Mouse (Mus musculus) midbrain, embryonic 12.5 days (tissue): ENCODE data around the gene Heatr4. TPM values are rescaled to one million over a fixed set of nuclear protein-coding genes. Genes with fewer than 3 reads are reported as not detected.
"Not testable (repeated sequence)": the region's sequence is repeated elsewhere in the genome, so short reads cannot be mapped to it uniquely, and the experiment has no call there.

Experiments used
- ATAC-seq: fragments of 200-750 bp; cut with Nextera tagmentation; 2 replicates; pipeline ENCODE4 v1.8.0; 2017; ENCODE audit warnings: low read depth, moderate TSS enrichment, moderate library complexity; ENCODE audit not compliant: low FRiP score
- H3K27ac ChIP-seq: fragments of 300-500 bp; sonication (generic); replicated peaks from 2 replicates; pipeline ENCODE4 v1.5.1; 2016; ENCODE audit warnings: mild to moderate bottlenecking
- H3K27me3 ChIP-seq: fragments of 300-500 bp; sonication (generic); 2 replicates; pipeline ENCODE4 v1.6.1; 2016; ENCODE audit warnings: mild to moderate bottlenecking
- H3K36me3 ChIP-seq: fragments of 300-500 bp; sonication (generic); 2 replicates; pipeline ENCODE4 v1.6.1; 2016
- H3K4me1 ChIP-seq: fragments of 300-500 bp; sonication (generic); 2 replicates; pipeline ENCODE4 v1.6.1; 2016
- H3K4me2 ChIP-seq: fragments of 300-500 bp; sonication (generic); replicated peaks from 2 replicates; pipeline ENCODE4 v1.6.1; 2016; ENCODE audit warnings: mild to moderate bottlenecking, moderate library complexity
- H3K4me3 ChIP-seq: fragments of 300-500 bp; sonication (generic); 2 replicates; pipeline ENCODE4 v1.5.1; 2016; ENCODE audit warnings: mild to moderate bottlenecking
- H3K9ac ChIP-seq: fragments of 300-500 bp; sonication (generic); replicated peaks from 2 replicates; pipeline ENCODE4 v1.6.1; 2016; ENCODE audit warnings: mild to moderate bottlenecking, moderate library complexity
- H3K9me3 ChIP-seq: fragments of 300-500 bp; sonication (generic); 2 replicates; pipeline ENCODE4 v1.6.1; 2016; ENCODE audit warnings: mild to moderate bottlenecking
- WGBS: fragments of 180-500 bp; shearing (Covaris S2); methylation state at CpG from one replicate; pipeline ENCODE4 v1.1.7; 2016; 5-methylcytosine and 5-hydroxymethylcytosine counted together
- polyA plus RNA-seq: library from polyadenylated mRNA; unstranded; fragments of >200 nt; fragmentation: Nextera tagmentation; extraction: Ambion mirVana; gene quantifications from 2 replicates; pipeline ENCODE4 v1.2.1, GENCODE M21; 2016

Gene Heatr4
- polyA plus RNA-seq: not detected in 2 replicates

DNA sequence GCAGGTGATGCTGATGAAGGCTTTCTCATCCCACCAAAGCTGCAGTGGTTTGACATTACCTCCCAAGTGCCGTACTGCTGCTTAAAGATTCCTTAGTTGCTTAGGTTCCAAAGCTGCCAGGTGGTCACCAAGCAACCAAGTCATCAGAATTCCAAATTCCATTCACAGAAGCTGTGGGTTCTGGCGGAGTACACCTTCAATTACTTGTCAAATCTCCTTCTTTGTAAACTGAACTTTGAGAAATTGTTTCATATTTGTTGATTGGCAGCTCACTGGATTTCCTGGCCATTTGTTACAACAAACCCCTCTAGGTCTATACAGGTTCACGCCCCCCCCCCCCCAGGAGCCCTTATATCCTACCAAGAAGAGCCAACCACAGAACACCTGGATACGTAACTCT is at the start of gene Heatr4:
Gene Heatr4 (minus strand): TSS at position 101 of the 400 bp plus-strand sequence.
- no peak within 1 kb of the TSS for H3K27ac ChIP-seq
- H3K27me3 ChIP-seq: 0 out of 2 replicates have a peak, but pooled peaks cover 5% of the 10 kb centered on the region
- ATAC-seq: no peak
- no peaks in the 10 kb centered on the region for H3K9me3 ChIP-seq
- peaks cover 6% of the 10 kb centered on the region; the same call in 1 of the 2 replicates for H3K4me1 ChIP-seq
- H3K36me3 ChIP-seq: no peaks in the 10 kb centered on the region
- H3K9ac ChIP-seq: no peak within 1 kb of the TSS
- WGBS: 70% methylated on average over 4 of the region's 4 CpGs
- H3K4me2 ChIP-seq: no peak within 1 kb of the TSS
- H3K4me3 ChIP-seq: no peak within 1 kb of the TSS

DNA sequence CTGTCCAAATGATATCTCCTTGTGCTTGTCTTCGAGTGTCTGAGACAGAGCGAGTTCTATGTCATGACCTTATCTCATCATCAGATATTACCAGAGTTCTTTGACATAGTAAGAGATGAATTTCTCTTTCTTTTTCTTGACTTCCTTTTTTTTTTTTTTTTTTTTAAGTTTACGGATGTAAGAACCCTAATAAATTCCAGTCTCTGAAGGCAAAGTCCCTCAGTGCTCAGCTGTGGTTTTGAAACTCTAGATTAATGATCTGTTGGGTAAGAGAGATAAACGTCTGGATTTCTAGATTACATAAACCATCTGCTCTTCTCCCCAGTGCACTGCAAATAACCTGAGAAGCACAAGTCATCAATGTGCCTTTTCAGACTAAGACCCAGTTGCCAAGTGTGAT is 49.5 kb upstream of the Heatr4 start:
- H3K9ac ChIP-seq: no peak overlapping the region
- peaks cover 12% of the 10 kb centered on the region for H3K27me3 ChIP-seq
- no peak overlapping the region for H3K4me3 ChIP-seq
- no peak overlapping the region for H3K4me2 ChIP-seq
- no peaks in the 10 kb centered on the region for H3K9me3 ChIP-seq
- H3K4me1 ChIP-seq: no peaks in the 10 kb centered on the region
- no peak overlapping the region for H3K27ac ChIP-seq
- WGBS: 75% methylated on average over 4 of the region's 4 CpGs
- ATAC-seq: no peak
- no peaks in the 10 kb centered on the region for H3K36me3 ChIP-seq

GRCm38 (mm10) chr12:84033302-84033701 is 48.6 kb upstream of the Heatr4 start:
- H3K4me2 ChIP-seq, H3K36me3 ChIP-seq, H3K27ac ChIP-seq, ATAC-seq, H3K9ac ChIP-seq, H3K9me3 ChIP-seq, H3K4me1 ChIP-seq, H3K4me3 ChIP-seq: not testable (repeated sequence)
- WGBS: 85% methylated on average over 2 of the region's 2 CpGs
- H3K27me3 ChIP-seq: peaks cover 11% of the 10 kb centered on the region

- Histone ChIP-seq H3K4me1 (no peaks in the 10 kb centered on the region), H3K27ac (no peak overlapping the region), H3K4me2 (no peak overlapping the region), H3K36me3 (no peaks in the 10 kb centered on the region), H3K27me3 (peaks cover 9% of the 10 kb centered on the region), H3K9ac (no peak overlapping the region), H3K4me3 (no peak overlapping the region), H3K9me3 (no peaks in the 10 kb centered on the region)
- 91% methylated on average over 4 of the region's 4 CpGs for WGBS
- no peak for ATAC-seq
Measured at GRCm38 (mm10) chr12:84032854-84033253, 48.2 kb upstream of the Heatr4 start.

GRCm38 (mm10) chr12:84030659-84031332 is 46.1 kb upstream of the Heatr4 start:
- H3K36me3 ChIP-seq: no peaks in the 10 kb centered on the region
- H3K9me3 ChIP-seq: no peaks in the 10 kb centered on the region
- no peak for ATAC-seq
- H3K4me1 ChIP-seq: no peaks in the 10 kb centered on the region
- WGBS: 69% methylated on average over 4 of the region's 4 CpGs
- H3K4me3 ChIP-seq: no peak overlapping the region
- H3K27ac ChIP-seq: no peak overlapping the region
- no peak overlapping the region for H3K9ac ChIP-seq
- H3K4me2 ChIP-seq: no peak overlapping the region
- no peaks in the 10 kb centered on the region for H3K27me3 ChIP-seq

GRCm38 (mm10) chr12:84029043-84029442 is 44.4 kb upstream of the Heatr4 start:
- not testable (repeated sequence) for H3K4me1 ChIP-seq, H3K27ac ChIP-seq, H3K9me3 ChIP-seq, H3K27me3 ChIP-seq, H3K36me3 ChIP-seq, ATAC-seq, H3K4me2 ChIP-seq, H3K4me3 ChIP-seq, H3K9ac ChIP-seq
- WGBS: 80% methylated on average over 1 of the region's 1 CpGs

DNA sequence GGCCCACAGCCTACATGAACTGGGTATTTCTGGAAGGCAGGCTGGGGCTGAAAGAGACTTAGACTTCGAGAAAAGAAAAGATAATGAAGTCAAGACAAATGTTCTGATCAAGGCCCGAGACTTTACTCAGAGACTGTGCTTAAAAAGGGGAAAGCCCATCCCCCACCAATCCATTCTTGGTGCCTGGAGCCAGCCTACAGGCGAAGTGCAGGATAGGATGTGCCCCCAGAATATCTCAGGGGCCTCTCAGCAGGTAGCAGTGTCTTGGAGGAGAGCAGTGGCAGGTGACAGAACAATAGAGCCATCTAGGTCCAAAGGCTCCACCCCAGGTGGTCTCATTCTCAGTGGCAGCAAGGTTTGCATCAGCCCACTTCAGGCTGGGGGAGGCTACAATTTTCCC is 43.7 kb upstream of the Heatr4 start:
- not testable (repeated sequence) for H3K4me2 ChIP-seq, H3K9ac ChIP-seq, H3K27me3 ChIP-seq, H3K4me3 ChIP-seq, H3K27ac ChIP-seq, H3K9me3 ChIP-seq, H3K4me1 ChIP-seq, H3K36me3 ChIP-seq, ATAC-seq
- 43% methylated on average over 3 of the region's 3 CpGs for WGBS

DNA sequence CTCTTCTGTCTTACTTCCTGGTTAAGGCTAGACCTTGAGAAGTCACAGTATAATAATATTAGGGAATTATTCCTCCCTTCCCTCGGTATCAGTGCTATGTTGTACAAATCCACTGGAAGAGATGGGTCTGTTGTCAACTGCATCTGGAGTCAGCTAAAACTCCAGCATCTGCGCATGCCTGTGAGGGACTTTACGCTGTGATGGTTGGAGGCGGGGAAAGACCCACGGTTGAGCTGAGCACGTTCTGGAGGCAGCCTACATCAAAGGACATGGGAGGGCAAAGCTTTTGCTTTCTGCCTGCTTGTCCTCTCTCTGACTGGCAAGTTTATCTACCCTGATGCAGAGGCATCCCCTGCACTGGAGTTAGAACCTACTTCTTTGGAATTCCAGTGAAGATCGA is 41.2 kb upstream of the Heatr4 start:
- 82% methylated on average over 7 of the region's 7 CpGs for WGBS
- Histone ChIP-seq H3K4me2 (no peak overlapping the region), H3K9me3 (no peaks in the 10 kb centered on the region), H3K36me3 (no peaks in the 10 kb centered on the region), H3K4me1 (no peaks in the 10 kb centered on the region), H3K27me3 (no peaks in the 10 kb centered on the region), H3K27ac (no peak overlapping the region), H3K4me3 (no peak overlapping the region), H3K9ac (no peak overlapping the region)
- no peak for ATAC-seq

GRCm38 (mm10) chr12:84023052-84023745 is 38.5 kb upstream of the Heatr4 start:
- Histone ChIP-seq H3K4me1 (no peaks in the 10 kb centered on the region), H3K9ac (no peak overlapping the region), H3K27ac (no peak overlapping the region), H3K27me3 (no peaks in the 10 kb centered on the region), H3K9me3 (no peaks in the 10 kb centered on the region), H3K4me3 (no peak overlapping the region), H3K4me2 (no peak overlapping the region), H3K36me3 (no peaks in the 10 kb centered on the region)
- ATAC-seq: no peak
- WGBS: 83% methylated on average over 9 of the region's 9 CpGs

GRCm38 (mm10) chr12:84022266-84022665 is 37.6 kb upstream of the Heatr4 start:
- H3K27ac ChIP-seq, H3K27me3 ChIP-seq, H3K9me3 ChIP-seq, H3K36me3 ChIP-seq, H3K4me2 ChIP-seq, H3K4me3 ChIP-seq, H3K9ac ChIP-seq, H3K4me1 ChIP-seq, ATAC-seq: not testable (repeated sequence)
- 98% methylated on average over 4 of the region's 4 CpGs for WGBS

DNA sequence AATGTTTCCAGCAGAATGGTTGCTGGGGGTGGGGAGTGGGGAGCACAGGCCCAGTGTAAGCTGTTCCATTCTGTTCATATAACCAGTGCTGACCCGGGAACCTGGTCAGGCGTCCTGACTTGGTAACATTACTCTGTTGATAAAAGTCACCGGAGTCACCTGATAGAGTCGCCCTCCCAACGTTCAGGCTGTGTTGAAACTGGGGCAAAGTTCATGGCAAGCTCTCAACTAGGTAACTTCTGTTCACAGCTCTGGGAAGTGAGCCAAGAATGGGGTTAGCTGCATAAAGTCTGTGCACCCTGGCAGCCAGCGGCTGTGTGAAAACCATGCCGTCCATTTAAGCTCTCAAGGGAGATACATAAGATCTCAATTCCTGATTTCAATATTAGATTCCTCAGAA is 35.9 kb upstream of the Heatr4 start:
- ATAC-seq, H3K27me3 ChIP-seq, H3K9ac ChIP-seq, H3K9me3 ChIP-seq, H3K4me3 ChIP-seq, H3K27ac ChIP-seq, H3K4me2 ChIP-seq, H3K36me3 ChIP-seq, H3K4me1 ChIP-seq: not testable (repeated sequence)
- 77% methylated on average over 7 of the region's 7 CpGs for WGBS

DNA sequence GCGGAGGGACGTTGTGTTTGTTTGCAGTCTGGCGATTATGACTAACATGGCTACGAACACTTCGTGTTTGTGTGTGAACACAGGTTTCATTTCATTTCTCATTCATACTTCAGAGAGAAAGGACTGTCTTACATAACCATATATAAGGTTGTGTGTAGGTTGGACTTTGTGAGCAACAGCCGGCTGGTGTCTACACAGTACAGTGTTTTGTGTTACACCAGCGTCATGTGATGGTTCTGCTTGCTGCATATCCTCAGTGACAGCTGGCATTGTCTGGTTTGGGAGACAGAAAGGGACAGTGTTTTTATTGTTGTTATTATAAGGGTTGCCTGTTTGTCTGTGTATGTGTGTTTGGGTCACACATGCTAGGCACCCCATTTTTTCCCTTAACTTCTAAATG is 29.0 kb upstream of the Heatr4 start:
- Histone ChIP-seq H3K4me1 (peaks cover 23% of the 10 kb centered on the region), H3K9me3 (no peaks in the 10 kb centered on the region), H3K4me3 (no peak overlapping the region), H3K27ac (no peak overlapping the region), H3K9ac (no peak overlapping the region), H3K4me2 (no peak overlapping the region), H3K27me3 (no peaks in the 10 kb centered on the region), H3K36me3 (no peaks in the 10 kb centered on the region)
- WGBS: 96% methylated on average over 7 of the region's 7 CpGs
- no peak for ATAC-seq
